Mouse (Mus musculus): ENCODE measurements at regions not wholly inside any gene's neighbourhood (a gene's known extent, or its start where the extent isn't known, plus 50 kb on each side); places are given as distances from the start of the nearest gene placed in this dataset.

GRCm38 (mm10) chr8:117894861-117895260, 93.1 kb upstream of the Mphosph6 start:
- no peak for DNase-seq (ENCODE audit: low read depth, low spot score)

DNA sequence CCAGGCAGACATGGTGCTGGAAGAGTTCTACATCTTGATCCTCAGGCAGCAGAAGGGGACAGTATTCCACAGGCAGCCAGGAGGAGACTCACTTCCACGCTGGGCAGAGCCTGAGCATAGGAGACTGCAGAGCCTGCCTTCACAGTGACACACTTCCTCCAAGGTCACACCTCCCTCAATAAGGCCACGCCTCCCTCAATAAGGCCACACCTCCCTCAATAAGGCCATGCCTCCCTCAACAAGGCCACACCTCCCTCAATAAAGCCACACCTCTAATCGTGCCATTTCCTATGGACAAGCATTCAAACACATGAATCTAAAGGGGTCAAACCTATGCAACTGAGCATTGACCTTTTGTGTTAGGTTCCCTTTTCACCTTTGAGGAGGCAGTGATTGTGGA, 88.5 kb upstream of the Mphosph6 start:
- DNase-seq (ENCODE audit: low read depth, low spot score) = no peak

DNA sequence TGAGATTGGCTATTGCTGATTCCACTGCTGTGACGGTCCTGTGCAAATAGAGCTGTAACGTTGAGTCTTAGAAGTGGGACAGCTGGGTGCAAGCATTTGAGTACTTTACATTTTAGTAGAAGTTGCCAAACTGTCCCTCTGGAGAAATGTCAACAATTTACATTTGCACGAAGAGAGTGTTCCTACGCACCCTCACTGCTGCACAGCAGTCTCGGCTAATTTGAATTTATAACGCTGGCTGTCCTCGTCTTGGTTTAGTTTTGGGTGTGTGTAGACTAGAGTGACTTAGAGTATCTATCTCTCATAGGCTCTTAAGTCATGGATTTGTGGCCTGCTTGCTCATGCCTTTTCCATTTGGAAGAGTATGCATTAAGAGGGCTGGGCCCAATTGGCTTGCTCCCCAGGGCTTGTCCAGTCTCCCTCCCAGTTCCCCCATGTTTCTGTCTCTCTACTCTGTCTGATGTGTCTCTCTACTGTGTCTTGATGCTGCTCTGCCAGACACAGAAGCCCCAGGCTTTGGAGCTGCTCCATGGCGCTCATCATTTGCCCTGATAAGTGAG, 79.8 kb upstream of the Mphosph6 start:
- DNase-seq (ENCODE audit: low read depth, low spot score) = no peak

DNA sequence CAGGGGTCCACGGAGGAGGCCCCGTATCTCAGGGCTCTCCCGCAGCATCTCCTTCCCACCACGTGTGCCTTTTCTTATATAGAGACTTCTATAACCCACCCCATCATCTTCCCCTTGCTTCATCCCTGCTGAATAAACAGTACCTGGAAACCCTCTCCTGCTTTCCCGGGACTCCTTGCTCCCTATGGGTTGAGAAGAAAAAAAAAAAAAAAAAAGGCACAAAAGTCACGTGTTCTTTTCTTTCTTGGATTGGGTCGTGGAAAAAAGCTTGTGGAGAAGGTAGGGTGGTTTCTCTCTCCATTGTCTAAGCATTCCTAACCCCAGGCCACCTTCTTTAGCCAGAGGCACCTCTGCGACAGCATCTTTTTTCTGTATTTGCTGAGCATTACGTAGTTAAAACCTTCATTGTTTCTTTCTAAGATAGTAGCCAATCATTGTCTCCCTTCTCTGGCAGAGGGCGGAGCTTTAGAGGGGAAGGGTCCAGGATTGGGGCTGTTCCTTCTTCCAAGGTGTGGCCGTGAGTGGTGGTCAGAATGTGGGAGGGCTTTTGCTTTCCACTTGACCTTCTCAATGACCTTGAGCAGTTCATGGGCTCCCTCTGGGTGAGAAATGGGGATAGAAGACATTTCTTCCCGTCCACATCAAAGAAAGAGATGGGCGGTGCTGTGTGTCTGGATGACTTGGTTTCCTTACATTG, 78.7 kb upstream of the Mphosph6 start:
- no peak for DNase-seq (ENCODE audit: low read depth, low spot score)

GRCm38 (mm10) chr8:117873611-117874010, 71.9 kb upstream of the Mphosph6 start:
- DNase-seq (ENCODE audit: low read depth, low spot score) = no peak

- DNase-seq (ENCODE audit: low read depth, low spot score) = no peak
Measured at GRCm38 (mm10) chr8:117867138-117867537, 65.4 kb upstream of the Mphosph6 start.

- no peak for DNase-seq (ENCODE audit: low read depth, low spot score)
Measured at GRCm38 (mm10) chr8:117865014-117865413, 63.3 kb upstream of the Mphosph6 start.

DNA sequence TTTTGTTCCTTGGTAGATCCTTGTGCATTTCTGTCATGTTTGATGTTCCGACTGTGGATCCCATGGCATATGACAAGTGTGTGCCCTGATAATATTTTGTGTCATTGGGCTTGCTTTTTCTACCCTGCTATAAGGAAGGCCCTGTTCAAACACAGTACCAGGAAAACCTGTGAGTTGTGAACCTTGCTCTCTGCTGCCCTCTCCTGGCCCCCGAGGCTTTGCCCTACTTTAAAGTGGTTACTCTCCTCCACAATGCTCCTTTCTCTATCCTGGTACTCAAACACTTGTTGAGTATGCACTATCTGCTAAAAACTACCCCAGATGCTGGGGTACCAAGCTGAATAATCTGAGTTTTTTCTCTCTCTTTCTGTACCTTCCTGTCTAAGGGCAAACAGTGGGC, 62.1 kb upstream of the Mphosph6 start:
- DNase-seq (ENCODE audit: low read depth, low spot score) = peak; percentile 59

- peak; percentile 31 for DNase-seq (ENCODE audit: low read depth, low spot score)
Measured at GRCm38 (mm10) chr8:117862318-117862717, 60.6 kb upstream of the Mphosph6 start.

GRCm38 (mm10) chr8:117859734-117860133, 58.0 kb upstream of the Mphosph6 start:
- DNase-seq (ENCODE audit: low read depth, low spot score) = no peak

GRCm38 (mm10) chr8:117859095-117859494, 57.4 kb upstream of the Mphosph6 start:
- DNase-seq (ENCODE audit: low read depth, low spot score) = no peak

- no peak for DNase-seq (ENCODE audit: low read depth, low spot score)
Measured at GRCm38 (mm10) chr8:117856121-117856520, 54.4 kb upstream of the Mphosph6 start.

DNA sequence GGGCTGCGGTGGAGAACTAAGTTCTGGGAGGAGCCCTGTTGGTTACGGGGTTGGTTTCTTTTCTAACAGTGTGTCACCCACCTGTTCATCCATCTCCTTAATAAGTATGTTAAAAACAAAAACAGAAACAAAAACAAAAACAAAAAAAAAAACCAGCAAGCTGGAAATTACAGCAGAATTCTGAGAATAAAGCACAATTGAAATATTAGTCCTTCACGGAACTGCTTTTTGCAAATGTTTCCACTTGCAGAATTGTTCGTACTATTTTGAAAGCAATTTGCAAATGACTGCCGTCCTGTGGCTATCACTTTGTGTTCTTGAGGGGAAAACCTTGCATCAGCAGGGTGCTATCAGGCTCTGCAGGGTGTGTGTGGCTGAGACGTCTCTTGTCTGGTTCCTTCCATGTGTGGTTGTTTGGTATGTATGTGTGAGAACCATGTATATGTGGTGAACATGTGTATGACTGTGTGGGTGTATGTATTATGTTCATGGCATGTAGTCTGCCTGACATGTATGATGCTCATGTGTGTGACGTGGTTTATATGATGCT, 53.3 kb upstream of the Mphosph6 start:
- peak; percentile 65 for DNase-seq (ENCODE audit: low read depth, low spot score)

- peak; percentile 81 for DNase-seq (ENCODE audit: low read depth, low spot score)
Measured at GRCm38 (mm10) chr8:117854301-117854700, 52.6 kb upstream of the Mphosph6 start.

DNA sequence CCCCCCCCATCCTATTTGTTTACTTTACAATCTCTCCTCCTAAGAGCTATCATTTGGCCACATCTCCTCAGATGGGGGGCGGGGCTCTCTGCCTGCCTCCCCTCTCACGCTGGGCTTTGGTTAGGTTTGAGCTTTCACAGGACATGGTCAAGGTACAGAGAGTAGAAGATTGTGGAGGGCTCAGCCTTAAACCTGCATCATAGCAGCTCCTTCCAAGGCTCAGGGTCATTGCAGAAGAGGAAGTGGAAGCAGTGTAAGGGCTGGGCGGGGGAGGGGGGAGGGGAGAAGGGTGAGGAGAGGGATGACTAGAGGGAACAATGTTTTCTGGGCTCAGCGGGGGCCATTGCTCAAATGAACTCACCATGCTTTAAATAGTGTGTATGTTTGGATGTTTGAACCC, 51.7 kb upstream of the Mphosph6 start:
- DNase-seq (ENCODE audit: low read depth, low spot score) = peak; percentile 88

DNA sequence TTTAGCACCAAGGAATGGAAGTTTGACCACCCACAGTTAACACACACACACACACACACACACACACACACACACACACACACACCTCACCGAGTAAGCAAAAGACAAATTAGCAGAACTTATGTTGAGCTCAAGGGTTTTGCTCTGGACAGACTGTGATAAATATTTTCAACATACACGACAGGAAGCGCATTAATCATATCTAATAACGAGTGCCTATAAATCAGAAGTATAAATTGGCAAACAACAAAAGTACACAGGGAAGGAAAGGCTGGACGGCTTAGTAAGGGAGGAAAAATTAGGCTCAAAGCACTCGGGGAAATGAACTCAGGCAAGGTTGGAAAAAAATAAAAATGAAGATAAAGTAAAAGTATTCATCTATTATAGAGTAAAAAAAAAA, 50.8 kb upstream of the Mphosph6 start:
- DNase-seq (ENCODE audit: low read depth, low spot score) = no peak
